Mouse (Mus musculus): Measurements from ENCODE around the gene Ppp3ca. TPM values are rescaled to one million over a fixed set of nuclear protein-coding genes. Genes with fewer than 3 reads are reported as not detected.
"Not testable (repeated sequence)": the region's sequence is repeated elsewhere in the genome, so short reads cannot be mapped to it uniquely, and the experiment has no call there.

Gene Ppp3ca
- total RNA-seq, 1 experiment from 2014 or later = 61.6 TPM

DNA sequence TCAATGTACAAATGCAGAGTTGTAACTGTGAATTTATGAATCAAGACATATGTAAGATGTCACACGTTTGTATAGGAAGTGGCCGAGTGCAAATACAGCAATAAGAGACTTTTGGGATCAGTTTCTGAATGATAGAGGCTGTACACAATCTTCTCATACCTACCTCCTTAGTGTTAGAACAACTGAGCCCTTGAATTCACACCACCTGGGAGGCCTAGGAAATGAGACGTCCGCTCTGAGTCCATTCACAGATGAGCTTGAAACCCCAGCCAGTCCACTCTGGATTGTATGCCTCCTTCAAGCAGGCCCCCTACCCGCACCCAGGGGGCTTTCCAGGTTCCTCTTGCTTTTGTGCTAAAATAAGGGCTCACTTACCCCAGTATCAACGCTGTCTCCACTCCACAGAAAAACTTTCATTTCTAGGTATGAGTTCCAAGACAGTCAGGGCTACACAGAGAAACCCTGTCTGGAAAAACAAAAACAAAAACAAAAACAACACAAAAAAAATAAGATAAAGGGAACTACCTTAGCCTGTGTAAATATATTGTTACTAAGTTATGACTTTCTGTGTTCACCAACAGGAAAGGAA is 10.1 kb downstream of the Ppp3ca start:
- no peak for ATAC-seq (replicated peaks in 1 of 2; ENCODE audit: insufficient read depth in 1 of 2, low FRiP score in 2 of 2, low TSS enrichment in 1 of 2, low read depth in 1 of 2, poor library complexity in 2 of 2, severe bottlenecking in 2 of 2)

DNA sequence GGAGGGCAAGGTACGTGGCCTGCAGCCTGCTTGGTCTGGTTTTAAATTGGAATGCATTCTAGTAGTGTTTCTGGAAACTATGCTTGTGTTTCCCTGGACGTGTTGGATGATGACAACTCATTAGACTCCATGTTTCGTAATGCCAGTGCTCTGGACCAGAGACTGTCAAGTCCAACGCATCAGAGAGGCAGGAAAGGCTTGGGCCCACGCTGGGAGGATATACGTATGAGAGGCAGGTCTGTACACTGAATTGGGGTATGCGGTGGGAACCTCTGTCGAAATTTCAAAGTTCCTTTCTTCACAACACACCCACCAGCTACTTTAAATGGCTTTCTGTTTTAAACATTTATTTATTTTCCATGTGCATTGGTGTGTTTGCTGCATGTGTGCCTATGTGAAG is 12.3 kb downstream of the Ppp3ca start:
- no peak for ATAC-seq (replicated peaks in 1 of 2; ENCODE audit: insufficient read depth in 1 of 2, low FRiP score in 2 of 2, low TSS enrichment in 1 of 2, low read depth in 1 of 2, poor library complexity in 2 of 2, severe bottlenecking in 2 of 2)

DNA sequence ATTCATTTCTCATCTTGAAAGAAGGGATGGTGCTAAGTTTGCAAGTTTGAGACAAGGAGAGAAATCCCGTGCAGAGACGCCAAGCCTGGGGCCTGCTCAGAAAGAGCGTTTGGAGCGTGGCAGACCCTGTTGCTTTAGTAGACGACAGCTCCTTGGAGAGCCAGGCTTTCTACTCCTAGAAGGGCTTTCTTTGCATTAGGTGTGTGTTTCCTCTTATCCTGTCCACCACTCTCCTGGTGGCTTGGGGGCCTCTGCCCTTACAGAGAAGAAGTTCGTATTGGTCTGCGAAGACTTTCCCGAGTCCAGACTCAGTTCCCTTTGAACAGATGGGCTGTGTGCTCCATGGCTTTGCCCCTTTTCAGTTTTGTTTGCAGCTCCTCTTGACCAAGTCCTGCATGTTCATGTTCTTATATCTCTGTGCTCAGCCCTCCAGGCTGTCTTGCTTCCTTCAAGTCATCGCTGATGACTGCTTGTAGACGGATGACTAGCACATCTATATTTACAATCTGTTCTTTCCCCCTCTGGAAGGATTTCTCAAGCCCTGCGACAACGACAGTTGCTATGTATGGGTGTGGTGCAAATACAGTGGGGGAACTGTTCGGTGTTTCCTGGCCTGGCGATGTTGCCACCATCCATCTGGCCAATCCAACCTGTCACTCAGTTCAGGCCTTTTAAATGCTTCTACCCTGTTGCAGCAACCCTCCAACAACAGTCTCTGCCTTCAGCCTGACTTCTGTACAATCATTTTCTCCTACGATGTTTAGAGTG is 14.5 kb downstream of the Ppp3ca start:
- ATAC-seq (replicated peaks in 1 of 2; ENCODE audit: insufficient read depth in 1 of 2, low FRiP score in 2 of 2, low TSS enrichment in 1 of 2, low read depth in 1 of 2, poor library complexity in 2 of 2, severe bottlenecking in 2 of 2) = peak; percentile 63 to 75; a peak in 3 of 4 replicates

DNA sequence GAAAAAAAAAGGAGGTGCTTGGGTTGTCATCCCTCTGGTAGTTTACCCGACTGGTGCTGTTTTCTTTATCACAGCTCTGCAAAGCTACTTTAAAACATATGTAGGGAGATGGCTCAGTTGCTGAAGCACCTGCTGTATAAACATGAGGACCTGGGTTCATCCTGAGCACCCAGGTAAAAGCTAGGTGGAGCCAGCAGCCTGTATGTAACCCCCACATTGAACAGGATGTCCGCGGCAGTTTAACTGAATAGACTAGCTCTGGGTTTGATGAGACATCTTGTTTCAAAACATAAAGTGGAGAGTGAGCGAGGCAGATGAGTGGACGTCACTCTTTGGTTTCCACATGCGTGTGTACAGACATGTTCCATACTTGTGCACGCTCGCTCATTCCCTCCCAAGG is 16.5 kb downstream of the Ppp3ca start:
- no peak for ATAC-seq (replicated peaks in 1 of 2; ENCODE audit: insufficient read depth in 1 of 2, low FRiP score in 2 of 2, low TSS enrichment in 1 of 2, low read depth in 1 of 2, poor library complexity in 2 of 2, severe bottlenecking in 2 of 2)

DNA sequence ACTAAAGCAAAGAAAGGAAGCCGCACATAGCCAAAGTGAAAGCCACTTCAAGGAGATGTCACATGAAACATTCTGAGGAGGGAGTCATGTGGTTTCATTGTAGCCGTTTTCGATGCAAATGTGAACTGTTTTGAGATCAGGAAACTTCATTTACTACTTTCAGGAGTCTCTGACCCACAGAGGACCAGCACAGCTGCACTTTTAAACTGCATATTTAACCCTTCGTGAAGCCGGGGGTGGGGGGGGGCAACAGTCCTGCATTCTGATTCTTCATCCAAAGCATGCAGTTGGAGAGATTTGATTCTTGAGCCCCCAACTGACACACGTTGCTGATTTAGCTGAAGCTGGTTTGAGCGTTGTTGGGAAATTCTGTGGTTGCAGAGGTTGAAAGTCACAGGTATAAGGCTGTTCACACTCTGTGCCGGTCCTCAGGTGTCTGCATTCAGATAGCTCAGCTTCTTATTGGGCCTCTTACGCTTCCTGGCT is 18.2 kb downstream of the Ppp3ca start:
- ATAC-seq (replicated peaks in 1 of 2; ENCODE audit: insufficient read depth in 1 of 2, low FRiP score in 2 of 2, low TSS enrichment in 1 of 2, low read depth in 1 of 2, poor library complexity in 2 of 2, severe bottlenecking in 2 of 2) = peak; percentile 2 to 23; a peak in 1 of 4 replicates

DNA sequence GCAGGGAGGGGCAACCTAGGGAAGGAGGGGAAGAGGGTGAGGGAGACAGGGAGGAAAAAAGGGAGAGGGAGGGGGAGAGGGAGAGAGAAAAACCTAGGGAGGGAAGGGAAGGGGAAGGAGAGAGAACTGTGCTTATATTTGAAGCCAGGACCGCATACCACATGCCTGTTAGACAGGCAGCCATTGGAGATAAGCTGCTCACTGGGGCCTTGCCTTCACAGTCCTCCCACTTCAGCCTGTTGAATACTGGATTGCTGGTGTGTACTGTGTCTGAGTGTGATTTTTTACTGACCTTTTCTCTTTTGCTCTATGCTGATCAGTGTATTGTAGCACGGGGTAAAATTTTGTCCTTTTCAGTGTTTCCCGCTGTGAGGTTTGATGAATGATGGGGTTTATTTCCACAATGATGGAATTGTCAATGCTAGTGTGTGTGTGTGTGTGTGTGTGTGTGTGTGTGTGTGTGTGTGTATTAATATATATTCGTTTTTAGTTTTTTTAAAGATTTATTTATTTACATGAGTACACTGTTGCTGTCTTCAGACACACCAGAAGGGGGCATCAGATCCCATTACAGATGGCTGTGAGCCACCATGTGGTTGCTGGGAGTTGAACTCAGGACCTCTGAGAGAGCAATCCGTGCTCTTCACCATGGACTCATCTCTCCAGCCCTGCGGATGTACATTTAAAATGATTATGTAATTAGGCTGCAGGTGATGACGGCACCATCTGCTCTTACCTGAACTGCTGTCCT is 20.0 kb downstream of the Ppp3ca start:
- no peak for ATAC-seq (replicated peaks in 1 of 2; ENCODE audit: insufficient read depth in 1 of 2, low FRiP score in 2 of 2, low TSS enrichment in 1 of 2, low read depth in 1 of 2, poor library complexity in 2 of 2, severe bottlenecking in 2 of 2)

DNA sequence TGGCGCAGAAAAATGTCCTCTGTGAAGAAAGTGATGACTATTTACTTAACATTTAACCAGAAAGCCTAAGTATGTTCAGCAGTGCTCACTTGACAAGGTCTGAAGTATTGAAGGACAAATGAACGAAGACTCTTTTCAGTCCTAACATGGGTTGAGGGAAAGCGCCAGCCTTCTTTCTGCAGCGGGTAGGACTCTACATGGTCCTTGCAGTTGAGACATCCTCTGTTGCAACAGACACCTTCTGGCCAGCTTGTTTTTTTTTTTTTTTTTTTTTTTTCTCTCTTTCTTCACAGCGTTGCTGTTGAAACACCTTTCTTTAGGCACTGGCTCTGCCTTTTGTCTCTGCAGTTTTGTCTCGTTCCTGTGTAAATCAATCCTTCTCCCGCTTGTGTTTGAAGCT is 22.1 kb downstream of the Ppp3ca start:
- peak in 1 of 2 experiments; percentile 53; a peak in 1 of 4 replicates for ATAC-seq (replicated peaks in 1 of 2; ENCODE audit: insufficient read depth in 1 of 2, low FRiP score in 2 of 2, low TSS enrichment in 1 of 2, low read depth in 1 of 2, poor library complexity in 2 of 2, severe bottlenecking in 2 of 2)

DNA sequence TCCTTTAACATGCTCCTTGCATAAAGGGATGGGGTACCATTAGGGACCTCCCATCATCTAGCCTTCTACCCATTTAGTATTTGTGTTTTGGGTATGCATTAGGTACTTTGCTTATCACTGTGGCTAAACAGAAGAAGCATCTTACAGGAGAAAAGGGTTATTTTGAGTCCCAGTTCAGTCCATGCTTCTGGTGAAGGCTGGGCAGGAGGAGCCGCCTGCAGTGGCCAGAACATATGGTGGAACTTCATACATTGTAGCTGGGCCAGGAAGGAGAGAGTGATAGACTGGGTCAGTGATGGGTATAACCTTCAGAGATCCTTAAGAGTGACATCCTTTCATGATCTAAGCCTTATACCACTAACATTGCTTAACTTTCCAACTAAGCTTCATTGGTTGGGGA is 23.6 kb downstream of the Ppp3ca start:
- ATAC-seq (replicated peaks in 1 of 2; ENCODE audit: insufficient read depth in 1 of 2, low FRiP score in 2 of 2, low TSS enrichment in 1 of 2, low read depth in 1 of 2, poor library complexity in 2 of 2, severe bottlenecking in 2 of 2) = no peak

DNA sequence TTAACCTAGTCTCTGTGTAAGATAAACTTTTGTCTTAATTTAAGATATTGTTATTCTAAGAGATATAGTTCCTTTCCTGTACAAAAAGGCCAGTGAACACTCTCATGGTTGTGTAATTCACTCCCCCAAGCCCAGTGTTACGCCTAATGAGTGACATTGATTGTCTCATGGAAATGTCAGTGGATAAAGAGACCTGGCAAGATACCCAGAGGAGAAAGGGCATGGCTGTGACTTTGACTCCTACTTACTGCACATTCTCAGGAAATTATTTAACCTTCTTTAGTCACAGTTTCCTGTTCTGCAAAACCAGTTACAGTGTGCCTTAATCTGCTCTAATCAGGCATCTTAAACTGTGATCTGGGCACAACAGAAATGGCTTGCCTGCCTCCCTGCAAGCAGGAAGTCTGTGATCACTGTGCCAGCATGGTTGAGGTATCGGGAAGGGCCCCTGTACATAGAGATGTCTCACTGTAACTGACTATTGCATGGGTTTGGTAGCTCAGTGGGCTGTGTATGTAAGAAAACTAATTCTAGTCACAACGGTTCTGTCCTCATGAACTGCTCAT is 27.8 kb downstream of the Ppp3ca start:
- ATAC-seq (replicated peaks in 1 of 2; ENCODE audit: insufficient read depth in 1 of 2, low FRiP score in 2 of 2, low TSS enrichment in 1 of 2, low read depth in 1 of 2, poor library complexity in 2 of 2, severe bottlenecking in 2 of 2) = peak; percentile 78 to 81

DNA sequence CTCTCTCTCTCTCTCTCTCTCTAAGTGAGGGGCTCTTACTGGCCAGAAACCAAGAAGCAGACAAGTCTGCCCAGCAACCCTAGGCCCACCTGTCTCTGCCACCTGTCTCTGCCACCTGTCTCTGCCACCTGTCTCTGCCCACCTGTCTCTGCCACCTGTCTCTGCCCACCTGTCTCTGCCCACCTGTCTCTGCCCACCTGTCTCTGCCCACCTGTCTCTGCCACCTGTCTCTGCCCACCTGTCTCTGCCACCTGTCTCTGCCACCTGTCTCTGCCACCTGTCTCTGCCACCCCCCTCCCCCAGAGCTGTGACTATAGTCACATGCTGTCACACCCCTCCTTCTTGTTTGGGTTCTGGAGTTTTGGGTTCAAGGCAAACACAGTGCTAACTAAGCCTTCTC is 29.8 kb downstream of the Ppp3ca start:
- not testable (repeated sequence) for ATAC-seq (replicated peaks in 1 of 2; ENCODE audit: insufficient read depth in 1 of 2, low FRiP score in 2 of 2, low TSS enrichment in 1 of 2, low read depth in 1 of 2, poor library complexity in 2 of 2, severe bottlenecking in 2 of 2)

DNA sequence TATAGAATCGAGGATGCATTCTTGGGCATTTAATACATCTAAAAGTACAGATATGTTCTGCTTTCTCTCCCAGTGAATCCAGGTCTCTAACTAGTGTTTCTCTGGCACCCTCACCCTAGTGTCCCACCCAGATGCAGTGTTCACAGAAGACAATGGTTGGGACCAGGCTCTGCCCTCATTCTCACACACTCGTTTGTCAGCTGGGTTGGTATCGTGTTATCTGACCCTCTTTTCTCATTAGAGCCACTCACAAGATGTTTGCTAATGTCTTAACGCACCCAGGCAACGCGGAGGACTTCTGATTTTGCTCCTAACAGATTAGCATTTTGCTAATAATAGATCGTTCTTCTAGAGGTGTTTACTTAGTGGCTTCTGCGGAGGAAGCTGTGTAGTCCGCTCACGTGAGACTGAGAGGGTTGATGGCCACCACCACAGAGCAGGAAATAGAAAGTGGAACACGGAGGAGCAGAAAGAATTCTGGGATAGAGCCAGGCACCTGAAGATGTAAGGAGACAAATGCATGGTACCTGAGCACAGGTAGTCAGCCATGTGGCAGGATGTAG is 30.6 kb downstream of the Ppp3ca start:
- ATAC-seq (replicated peaks in 1 of 2; ENCODE audit: insufficient read depth in 1 of 2, low FRiP score in 2 of 2, low TSS enrichment in 1 of 2, low read depth in 1 of 2, poor library complexity in 2 of 2, severe bottlenecking in 2 of 2) = peak; percentile 59 to 69

DNA sequence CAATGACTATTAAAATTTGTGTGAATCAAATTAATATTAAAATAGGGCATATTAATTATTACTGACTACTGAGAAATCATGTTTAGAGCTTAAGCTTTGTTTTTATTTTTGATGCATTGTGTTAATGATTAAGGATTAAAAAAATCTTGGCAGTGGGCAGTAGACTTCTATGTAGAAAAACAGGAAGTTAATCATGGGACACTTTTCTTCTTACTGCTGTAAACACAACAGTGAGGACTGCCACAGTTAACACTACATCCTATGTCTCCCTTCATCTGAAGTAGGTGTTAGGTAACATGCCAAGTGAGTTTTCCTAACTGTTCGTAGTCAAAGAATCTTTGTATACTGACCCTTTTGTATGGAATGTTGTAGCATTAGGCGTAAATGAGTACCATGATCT is 32.9 kb downstream of the Ppp3ca start:
- no peak for ATAC-seq (replicated peaks in 1 of 2; ENCODE audit: insufficient read depth in 1 of 2, low FRiP score in 2 of 2, low TSS enrichment in 1 of 2, low read depth in 1 of 2, poor library complexity in 2 of 2, severe bottlenecking in 2 of 2)

DNA sequence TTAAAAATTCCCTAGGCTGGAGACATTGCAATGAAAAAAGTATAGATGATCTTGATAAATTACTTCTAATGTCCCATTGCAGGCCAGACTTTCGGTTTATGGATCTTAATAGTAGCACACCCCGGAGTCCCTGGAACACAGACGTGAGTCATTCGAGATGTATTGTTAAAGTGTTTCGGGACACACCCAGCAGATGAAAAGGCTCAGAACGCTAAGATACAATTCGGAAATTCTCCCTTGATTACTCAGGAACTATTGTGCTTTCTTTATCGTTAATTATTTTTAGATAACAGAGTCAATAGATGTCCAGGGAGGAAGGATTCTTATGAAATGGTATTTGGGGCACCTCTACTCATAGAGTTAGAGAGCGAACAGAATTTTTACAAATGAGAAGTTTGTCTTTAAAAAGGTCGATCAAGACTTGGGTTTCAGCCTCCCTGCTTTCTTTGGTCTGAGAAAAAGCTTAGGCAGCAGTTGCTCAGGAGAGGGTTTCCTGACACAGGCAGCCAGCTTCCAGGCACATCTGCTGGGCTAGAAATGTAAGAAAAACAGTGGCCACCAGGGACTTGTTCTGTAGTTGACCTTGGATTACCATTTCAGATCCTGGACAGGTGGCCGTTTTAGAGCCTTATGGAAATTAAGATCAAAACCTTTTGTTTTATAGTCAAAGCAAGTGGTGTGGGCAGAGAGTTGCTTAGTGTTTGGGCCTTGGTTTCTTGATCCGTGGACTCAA is 34.8 kb downstream of the Ppp3ca start:
- ATAC-seq (replicated peaks in 1 of 2; ENCODE audit: insufficient read depth in 1 of 2, low FRiP score in 2 of 2, low TSS enrichment in 1 of 2, low read depth in 1 of 2, poor library complexity in 2 of 2, severe bottlenecking in 2 of 2) = no peak

DNA sequence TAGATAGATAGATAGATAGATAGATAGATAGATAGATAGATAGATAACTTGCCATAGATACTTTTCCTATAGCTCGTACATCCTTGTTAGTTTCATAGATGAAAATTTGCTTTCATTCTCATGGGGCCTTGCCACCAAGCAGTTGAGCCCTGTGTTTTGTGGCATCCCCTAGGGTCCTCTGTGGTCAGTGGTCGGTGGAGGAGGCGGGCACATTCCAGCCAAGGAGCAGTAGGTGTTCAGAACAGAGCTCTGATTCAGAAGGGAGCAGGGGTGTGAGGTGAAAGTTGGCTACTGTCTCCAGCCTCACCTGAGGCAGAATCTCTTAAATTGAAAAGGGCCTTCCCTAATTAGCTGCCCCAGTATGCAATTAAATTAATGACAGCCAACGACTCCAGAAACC is 36.1 kb downstream of the Ppp3ca start:
- ATAC-seq (replicated peaks in 1 of 2; ENCODE audit: insufficient read depth in 1 of 2, low FRiP score in 2 of 2, low TSS enrichment in 1 of 2, low read depth in 1 of 2, poor library complexity in 2 of 2, severe bottlenecking in 2 of 2) = no peak

DNA sequence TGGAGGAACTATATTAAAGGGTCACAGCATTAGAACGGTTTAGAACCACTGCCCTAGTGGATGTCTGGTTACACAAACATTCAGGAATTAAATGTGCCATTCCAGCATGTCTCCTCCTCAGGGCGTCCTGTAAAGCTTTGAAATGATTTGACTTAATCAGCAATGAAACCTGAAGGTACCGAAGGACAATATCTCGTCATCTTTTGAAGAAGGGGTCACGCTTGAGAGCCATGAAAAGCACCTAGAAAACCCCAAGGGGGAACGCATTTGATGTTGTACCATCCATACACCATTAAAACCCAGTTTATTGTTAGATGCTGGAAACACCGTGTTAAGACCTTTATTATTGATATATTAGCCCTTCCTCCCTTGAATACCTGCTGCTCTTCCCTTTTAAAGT is 36.8 kb downstream of the Ppp3ca start:
- ATAC-seq (replicated peaks in 1 of 2; ENCODE audit: insufficient read depth in 1 of 2, low FRiP score in 2 of 2, low TSS enrichment in 1 of 2, low read depth in 1 of 2, poor library complexity in 2 of 2, severe bottlenecking in 2 of 2) = no peak

DNA sequence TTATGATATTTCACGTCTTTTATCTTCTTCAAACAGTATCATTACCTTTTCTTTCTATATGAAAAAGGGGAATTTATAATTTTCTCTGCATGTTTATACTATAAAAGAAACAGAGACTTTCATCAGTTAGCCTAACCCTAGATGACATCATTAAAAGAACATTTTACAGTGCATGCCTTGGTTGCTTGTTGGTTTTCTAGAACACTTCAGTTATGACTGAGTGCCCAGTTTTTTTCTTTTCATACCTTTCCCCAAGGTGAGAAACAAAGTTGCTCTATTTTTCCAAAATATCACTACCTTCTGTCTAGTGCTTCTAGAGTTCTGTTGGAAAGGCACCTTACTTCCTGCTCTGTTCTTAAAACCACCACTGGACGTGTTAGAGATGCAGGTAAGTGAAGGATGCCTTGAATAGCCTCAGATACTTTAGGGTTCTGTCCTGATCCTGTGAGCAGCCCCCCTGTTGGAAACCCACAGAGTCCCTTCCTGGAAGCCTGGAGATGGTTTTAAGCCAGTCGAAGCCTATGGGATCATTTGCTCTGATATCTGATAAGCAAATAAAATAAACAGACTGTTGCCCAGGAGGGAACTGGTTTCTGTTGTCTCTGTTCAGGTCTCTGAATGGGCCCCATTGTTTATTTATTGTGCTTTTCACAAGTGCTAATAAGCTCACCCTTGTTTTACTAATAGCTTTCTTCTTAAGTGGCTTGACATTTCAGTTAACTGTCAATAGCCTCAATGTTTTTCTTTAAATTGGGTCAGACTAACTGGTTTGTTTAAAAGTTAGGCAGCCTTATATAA is 37.5 kb downstream of the Ppp3ca start:
- no peak for ATAC-seq (replicated peaks in 1 of 2; ENCODE audit: insufficient read depth in 1 of 2, low FRiP score in 2 of 2, low TSS enrichment in 1 of 2, low read depth in 1 of 2, poor library complexity in 2 of 2, severe bottlenecking in 2 of 2)
